Mouse (Mus musculus): Measurements from ENCODE around the gene 1700025G04Rik.

GRCm38 (mm10) chr1:152077171-152077715 is 12.7 kb downstream of the 1700025G04Rik start:
- TF ChIP-seq CTCF (IDR thresholded peaks at IDR 0.05; ENCODE audit: low read depth) (no peak), EP300 (optimal IDR thresholded peaks at IDR 0.05) (no peak)
